Mouse (Mus musculus): ENCODE results near the gene S100a2.

GRCm38 (mm10) chr3:90598212-90598611 lies 8.2 kb downstream of the S100a2 start:
- TF ChIP-seq POLR2A (IDR thresholded peaks at IDR 0.05; ENCODE audit: borderline replicate concordance, control insufficient read depth, low read depth, low read length) (no peak), CTCF (IDR thresholded peaks at IDR 0.05; ENCODE audit: control insufficient read depth, insufficient read depth, low read length) (no peak)

Measured in bone marrow, adult 2 months (tissue).